Mouse (Mus musculus): ENCODE results near the gene Pih1d1.
"Not testable (repeated sequence)": the region's sequence is repeated elsewhere in the genome, so short reads cannot be mapped to it uniquely, and the experiment has no call there.

DNA sequence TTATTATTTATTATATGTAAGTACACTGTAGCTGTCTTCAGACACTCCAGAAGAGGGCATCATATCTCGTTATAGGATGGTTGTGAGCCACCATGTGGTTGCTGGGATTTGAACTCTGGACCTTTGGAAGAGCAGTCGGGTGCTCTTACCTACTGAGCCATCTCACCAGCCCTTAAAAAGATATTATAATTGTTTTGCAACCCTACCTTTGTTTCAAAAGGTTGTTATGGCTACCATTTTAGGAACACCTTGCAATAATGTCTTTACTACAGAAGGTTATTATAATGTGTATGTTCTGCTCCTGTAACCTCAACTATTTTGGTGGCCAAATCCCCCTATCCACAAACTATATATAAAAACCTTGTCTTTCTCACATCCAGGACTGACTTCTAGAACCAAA, 1.1 kb upstream of the Pih1d1 start:
- not testable (repeated sequence) for TF ChIP-seq CTCF, EP300 (IDR thresholded peaks at IDR 0.05; ENCODE audit: low read depth)

Data from heart, postnatal 0 days (tissue).